Mouse (Mus musculus) heart, postnatal 0 days (tissue): ENCODE results near the gene Dusp15.

Experiments
- CTCF ChIP-seq: IDR thresholded peaks from 2 replicates; pipeline ENCODE4 v1.5.1; 2016; ENCODE audit warnings: antibody characterized with exemption, control low read depth, low read depth
- EP300 ChIP-seq: IDR thresholded peaks from 2 replicates; pipeline ENCODE4 v1.6.1; 2016; ENCODE audit warnings: antibody characterized with exemption, low read depth

GRCm38 (mm10) chr2:152924128-152924527 lies 27.4 kb downstream of the Dusp15 start:
- no peak for TF ChIP-seq CTCF
- no peak for TF ChIP-seq EP300
